Mouse (Mus musculus): ENCODE results near the gene Galnt7. TPM values are rescaled to one million over a fixed set of nuclear protein-coding genes. Genes with fewer than 3 reads are reported as not detected.

Gene Galnt7
- polyA plus RNA-seq, 1 experiment from 2014 or later, result 39.9 TPM

- ATAC-seq (ENCODE audit: insufficient read depth, low FRiP score), result no peak
- Histone ChIP-seq H3K27me3 (ENCODE audit: control insufficient read depth, insufficient read depth, low read length) (no peaks in the 10 kb centered on the region), H3K4me2 (ENCODE audit: low read depth, low read length) (no peak overlapping the region), H3K9ac (ENCODE audit: low read length) (no peak overlapping the region), H3K4me1 (ENCODE audit: control insufficient read depth, insufficient read depth, low read length) (no peaks in the 10 kb centered on the region), H3K27ac (ENCODE audit: low read length) (no peak overlapping the region), H3K9me3 (replicated peaks; ENCODE audit: control insufficient read depth, low read length) (no peaks in the 10 kb centered on the region), H3K36me3 (ENCODE audit: control insufficient read depth, insufficient read depth, low read length) (no peaks in the 10 kb centered on the region), H3K4me3 (replicated peaks; ENCODE audit: low read length) (no peak overlapping the region)
- WGBS, result 78% methylated on average over 15 of the region's 15 CpGs
Observed at GRCm38 (mm10) chr8:57637599-57638280, 15.1 kb downstream of the Galnt7 start.

GRCm38 (mm10) chr8:57636698-57637097, 16.1 kb downstream of the Galnt7 start:
- WGBS, result 83% methylated on average over 11 of the region's 11 CpGs
- ATAC-seq (ENCODE audit: insufficient read depth, low FRiP score), result no peak

GRCm38 (mm10) chr8:57636281-57636680, 16.6 kb downstream of the Galnt7 start:
- 67% methylated on average over 3 of the region's 3 CpGs for WGBS
- H3K4me2 ChIP-seq (ENCODE audit: low read depth, low read length), result no peak overlapping the region
- no peak overlapping the region for H3K27ac ChIP-seq (ENCODE audit: low read length)
- no peaks in the 10 kb centered on the region for H3K9me3 ChIP-seq (replicated peaks; ENCODE audit: control insufficient read depth, low read length)
- H3K36me3 ChIP-seq (ENCODE audit: control insufficient read depth, insufficient read depth, low read length), result no peaks in the 10 kb centered on the region
- no peak overlapping the region for H3K9ac ChIP-seq (ENCODE audit: low read length)
- H3K4me1 ChIP-seq (ENCODE audit: control insufficient read depth, insufficient read depth, low read length), result no peaks in the 10 kb centered on the region
- H3K27me3 ChIP-seq (ENCODE audit: control insufficient read depth, insufficient read depth, low read length), result no peaks in the 10 kb centered on the region
- H3K4me3 ChIP-seq (replicated peaks; ENCODE audit: low read length), result no peak overlapping the region
- ATAC-seq (ENCODE audit: insufficient read depth, low FRiP score), result 0 out of 2 replicates have a peak, but pooled peaks have one; percentile 13

More at GRCm38 (mm10) chr8:57636698-57637097, 16.1 kb downstream of the Galnt7 start:
- no peak overlapping the region for H3K9ac ChIP-seq (ENCODE audit: low read length)
- no peak overlapping the region for H3K4me2 ChIP-seq (ENCODE audit: low read depth, low read length)
- H3K4me1 ChIP-seq (ENCODE audit: control insufficient read depth, insufficient read depth, low read length), result no peaks in the 10 kb centered on the region
- H3K27ac ChIP-seq (ENCODE audit: low read length), result no peak overlapping the region
- H3K36me3 ChIP-seq (ENCODE audit: control insufficient read depth, insufficient read depth, low read length), result no peaks in the 10 kb centered on the region
- H3K4me3 ChIP-seq (replicated peaks; ENCODE audit: low read length), result no peak overlapping the region
- H3K27me3 ChIP-seq (ENCODE audit: control insufficient read depth, insufficient read depth, low read length), result no peaks in the 10 kb centered on the region
- H3K9me3 ChIP-seq (replicated peaks; ENCODE audit: control insufficient read depth, low read length), result no peaks in the 10 kb centered on the region

GRCm38 (mm10) chr8:57631780-57632179, 21.1 kb downstream of the Galnt7 start:
- Histone ChIP-seq H3K4me2 (ENCODE audit: low read depth, low read length) (no peak overlapping the region), H3K36me3 (ENCODE audit: control insufficient read depth, insufficient read depth, low read length) (no peaks in the 10 kb centered on the region), H3K4me1 (ENCODE audit: control insufficient read depth, insufficient read depth, low read length) (no peaks in the 10 kb centered on the region), H3K4me3 (replicated peaks; ENCODE audit: low read length) (no peak overlapping the region), H3K27me3 (ENCODE audit: control insufficient read depth, insufficient read depth, low read length) (no peaks in the 10 kb centered on the region), H3K27ac (ENCODE audit: low read length) (no peak overlapping the region), H3K9me3 (replicated peaks; ENCODE audit: control insufficient read depth, low read length) (no peaks in the 10 kb centered on the region), H3K9ac (ENCODE audit: low read length) (no peak overlapping the region)
- 79% methylated on average over 7 of the region's 7 CpGs for WGBS
- no peak for ATAC-seq (ENCODE audit: insufficient read depth, low FRiP score)

- no peak overlapping the region for H3K9ac ChIP-seq (ENCODE audit: low read length)
- WGBS, result 84% methylated on average over 8 of the region's 8 CpGs
- no peak for ATAC-seq (ENCODE audit: insufficient read depth, low FRiP score)
- H3K27me3 ChIP-seq (ENCODE audit: control insufficient read depth, insufficient read depth, low read length), result no peaks in the 10 kb centered on the region
- no peak overlapping the region for H3K27ac ChIP-seq (ENCODE audit: low read length)
- H3K9me3 ChIP-seq (replicated peaks; ENCODE audit: control insufficient read depth, low read length), result no peaks in the 10 kb centered on the region
- no peak overlapping the region for H3K4me3 ChIP-seq (replicated peaks; ENCODE audit: low read length)
- H3K4me2 ChIP-seq (ENCODE audit: low read depth, low read length), result no peak overlapping the region
- no peaks in the 10 kb centered on the region for H3K4me1 ChIP-seq (ENCODE audit: control insufficient read depth, insufficient read depth, low read length)
- H3K36me3 ChIP-seq (ENCODE audit: control insufficient read depth, insufficient read depth, low read length), result no peaks in the 10 kb centered on the region
Observed at GRCm38 (mm10) chr8:57630148-57630547, 22.7 kb downstream of the Galnt7 start.

- H3K4me3 ChIP-seq (replicated peaks; ENCODE audit: low read length), result no peak overlapping the region
- H3K27me3 ChIP-seq (ENCODE audit: control insufficient read depth, insufficient read depth, low read length), result no peaks in the 10 kb centered on the region
- no peak overlapping the region for H3K27ac ChIP-seq (ENCODE audit: low read length)
- no peaks in the 10 kb centered on the region for H3K4me1 ChIP-seq (ENCODE audit: control insufficient read depth, insufficient read depth, low read length)
- ATAC-seq (ENCODE audit: insufficient read depth, low FRiP score), result no peak
- WGBS, result 76% methylated on average over 6 of the region's 6 CpGs
- no peaks in the 10 kb centered on the region for H3K36me3 ChIP-seq (ENCODE audit: control insufficient read depth, insufficient read depth, low read length)
- no peak overlapping the region for H3K4me2 ChIP-seq (ENCODE audit: low read depth, low read length)
- H3K9ac ChIP-seq (ENCODE audit: low read length), result no peak overlapping the region
- no peaks in the 10 kb centered on the region for H3K9me3 ChIP-seq (replicated peaks; ENCODE audit: control insufficient read depth, low read length)
Observed at GRCm38 (mm10) chr8:57628787-57629664, 23.8 kb downstream of the Galnt7 start.

DNA sequence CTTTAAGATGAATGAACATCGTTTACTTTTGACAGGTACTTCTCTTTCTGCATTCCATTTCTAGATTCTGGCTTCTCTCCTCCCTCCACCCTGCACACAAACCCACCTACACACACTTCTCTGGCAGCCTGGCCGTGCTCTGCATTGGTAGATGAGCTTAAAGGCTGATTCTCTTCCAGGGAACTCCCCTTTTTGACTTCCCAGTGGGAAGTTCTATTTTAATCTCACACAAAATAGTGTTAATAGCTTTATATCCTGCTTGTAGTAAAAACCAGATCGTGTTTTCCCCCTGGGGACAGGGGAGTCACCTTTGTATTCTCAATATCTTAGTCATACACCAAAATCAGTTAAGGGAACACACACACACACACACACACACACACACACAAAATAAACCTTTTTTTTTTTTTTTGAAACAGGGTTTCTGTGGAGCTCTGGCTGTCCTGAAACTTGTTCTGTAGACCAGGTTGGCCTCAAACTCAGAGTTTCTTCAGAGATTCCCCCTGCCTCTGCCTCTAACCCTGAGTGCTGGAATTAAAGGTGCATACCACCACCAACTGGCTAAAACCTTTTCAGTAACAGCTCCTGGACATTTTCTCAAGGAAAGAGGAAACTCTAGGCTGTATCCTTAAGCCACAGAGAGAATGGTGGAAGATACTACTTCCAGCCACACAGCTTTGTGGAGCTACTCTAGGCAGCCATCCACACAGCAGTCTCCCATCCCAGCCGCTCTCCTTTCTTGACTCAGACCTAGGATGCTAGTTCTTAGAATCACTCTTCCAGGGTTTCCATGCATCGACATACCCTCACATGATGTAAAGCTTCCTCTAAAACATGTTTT, 24.7 kb downstream of the Galnt7 start:
- Histone ChIP-seq H3K36me3 (ENCODE audit: control insufficient read depth, insufficient read depth, low read length) (no peaks in the 10 kb centered on the region), H3K27me3 (ENCODE audit: control insufficient read depth, insufficient read depth, low read length) (no peaks in the 10 kb centered on the region), H3K4me2 (ENCODE audit: low read depth, low read length) (no peak overlapping the region), H3K9ac (ENCODE audit: low read length) (no peak overlapping the region), H3K9me3 (replicated peaks; ENCODE audit: control insufficient read depth, low read length) (no peaks in the 10 kb centered on the region), H3K4me3 (replicated peaks; ENCODE audit: low read length) (no peak overlapping the region), H3K4me1 (ENCODE audit: control insufficient read depth, insufficient read depth, low read length) (no peaks in the 10 kb centered on the region), H3K27ac (ENCODE audit: low read length) (no peak overlapping the region)
- WGBS, result 57% methylated on average over 5 of the region's 5 CpGs
- ATAC-seq (ENCODE audit: insufficient read depth, low FRiP score), result no peak

- 80% methylated on average over 4 of the region's 4 CpGs for WGBS
- no peak for ATAC-seq (ENCODE audit: insufficient read depth, low FRiP score)
- no peaks in the 10 kb centered on the region for H3K9me3 ChIP-seq (replicated peaks; ENCODE audit: control insufficient read depth, low read length)
Observed at GRCm38 (mm10) chr8:57623955-57624354, 28.9 kb downstream of the Galnt7 start.

More at GRCm38 (mm10) chr8:57623955-57624354, 28.9 kb downstream of the Galnt7 start:
- Histone ChIP-seq H3K4me3 (replicated peaks; ENCODE audit: low read length) (no peak overlapping the region), H3K4me2 (ENCODE audit: low read depth, low read length) (no peak overlapping the region), H3K9ac (ENCODE audit: low read length) (no peak overlapping the region), H3K27me3 (ENCODE audit: control insufficient read depth, insufficient read depth, low read length) (no peaks in the 10 kb centered on the region), H3K4me1 (ENCODE audit: control insufficient read depth, insufficient read depth, low read length) (no peaks in the 10 kb centered on the region), H3K27ac (ENCODE audit: low read length) (no peak overlapping the region), H3K36me3 (ENCODE audit: control insufficient read depth, insufficient read depth, low read length) (no peaks in the 10 kb centered on the region)
